Mouse (Mus musculus) left cerebral cortex, postnatal 10 days (tissue): ENCODE measurements at regions not wholly inside any gene's neighbourhood (a gene's known extent, or its start where the extent isn't known, plus 50 kb on each side); places are given as distances from the start of the nearest gene placed in this dataset.
A peak's percentile ranks its signal among the peaks of the same experiment; 100 is the strongest.
"Not testable (repeated sequence)": the region's sequence is repeated elsewhere in the genome, so short reads cannot be mapped to it uniquely, and the experiment has no call there.

Source experiments
- DNase-seq, 2 experiments: peaks; one replicate each; pipeline ENCODE4 v3.0.0; 2021 to 2022; ENCODE audit warnings: low spot score in 2 of 2, mixed read lengths in 1 of 2; ENCODE audit errors: extremely low spot score in 1 of 2
- intact Hi-C: fragments of 180-260 bp; cut with DNase I; formaldehyde crosslinking; loops from one replicate; pipeline ENCODE4 v1.15.1; 2025

- intact Hi-C loops: no loop called here
- no peak for DNase-seq
Measured at GRCm38 (mm10) chr10:10116442-10116841, 215.6 kb upstream of the Stxbp5 start.

- DNase-seq: no peak
- intact Hi-C loops: no loop called here
Measured at GRCm38 (mm10) chr10:10113256-10113655, 212.4 kb upstream of the Stxbp5 start.

- intact Hi-C loops: no loop called here
- no peak for DNase-seq
Measured at GRCm38 (mm10) chr10:10111055-10111454, 210.2 kb upstream of the Stxbp5 start.

- no peak for DNase-seq
- intact Hi-C loops: loop anchor here (5.0 kb wide), 1 partner anchor 208 kb away; the partner anchor contains the start of gene Stxbp5
Measured at GRCm38 (mm10) chr10:10109867-10110266, 209.0 kb upstream of the Stxbp5 start.

- peak; percentile 54 to 88 for DNase-seq
- intact Hi-C loops: loop anchor here (5.0 kb wide), 1 partner anchor 205 kb away; the partner anchor contains the start of gene Stxbp5
Measured at GRCm38 (mm10) chr10:10107123-10107525, 206.2 kb upstream of the Stxbp5 start.

GRCm38 (mm10) chr10:10106646-10107045 lies 205.8 kb upstream of the Stxbp5 start:
- intact Hi-C loops: loop anchor here (5.0 kb wide), 1 partner anchor 204 kb away; the partner anchor contains the start of gene Stxbp5
- DNase-seq: no peak

- intact Hi-C loops: no loop called here
- no peak for DNase-seq
Measured at GRCm38 (mm10) chr10:10101641-10102040, 200.8 kb upstream of the Stxbp5 start.

- intact Hi-C loops: no loop called here
- DNase-seq: no peak
Measured at GRCm38 (mm10) chr10:10098521-10098920, 197.6 kb upstream of the Stxbp5 start.

GRCm38 (mm10) chr10:10094113-10094512 lies 193.2 kb upstream of the Stxbp5 start:
- intact Hi-C loops: no loop called here

GRCm38 (mm10) chr10:10093713-10094112 lies 192.8 kb upstream of the Stxbp5 start:
- peak in 1 of 2 experiments; percentile 17 for DNase-seq
- intact Hi-C loops: no loop called here

More at GRCm38 (mm10) chr10:10094113-10094512, 193.2 kb upstream of the Stxbp5 start:
- DNase-seq: no peak

- no peak for DNase-seq
- intact Hi-C loops: no loop called here
Measured at GRCm38 (mm10) chr10:10085934-10086333, 185.1 kb upstream of the Stxbp5 start.

GRCm38 (mm10) chr10:10070146-10070545 lies 169.3 kb upstream of the Stxbp5 start:
- DNase-seq: no peak
- intact Hi-C loops: no loop called here

- DNase-seq, intact Hi-C loops: not testable (repeated sequence)
Measured at GRCm38 (mm10) chr10:10069704-10070103, 168.8 kb upstream of the Stxbp5 start.

GRCm38 (mm10) chr10:10046753-10047152 lies 145.9 kb upstream of the Stxbp5 start:
- intact Hi-C loops: no loop called here

GRCm38 (mm10) chr10:10046318-10046717 lies 145.4 kb upstream of the Stxbp5 start:
- intact Hi-C loops: no loop called here
- no peak for DNase-seq

More at GRCm38 (mm10) chr10:10046753-10047152, 145.9 kb upstream of the Stxbp5 start:
- no peak for DNase-seq

- intact Hi-C loops: no loop called here
- DNase-seq: no peak
Measured at GRCm38 (mm10) chr10:10009244-10009643, 108.4 kb upstream of the Stxbp5 start.

GRCm38 (mm10) chr10:9998621-9999020 lies 97.7 kb upstream of the Stxbp5 start:
- no peak for DNase-seq
- intact Hi-C loops: no loop called here

GRCm38 (mm10) chr10:9996211-9996610 lies 95.3 kb upstream of the Stxbp5 start:
- intact Hi-C loops: no loop called here
- no peak for DNase-seq

GRCm38 (mm10) chr10:9992798-9993197 lies 91.9 kb upstream of the Stxbp5 start:
- DNase-seq: no peak
- intact Hi-C loops: no loop called here

GRCm38 (mm10) chr10:9985407-9985806 lies 84.5 kb upstream of the Stxbp5 start:
- no peak for DNase-seq
- intact Hi-C loops: no loop called here

GRCm38 (mm10) chr10:9976424-9976823 lies 75.5 kb upstream of the Stxbp5 start:
- intact Hi-C loops: no loop called here
- DNase-seq: peak in 1 of 2 experiments; percentile 16
